Mouse (Mus musculus) heart, postnatal 0 days (tissue): Measurements from ENCODE around the gene Dpp6. TPM values are rescaled to one million over a fixed set of nuclear protein-coding genes. Genes with fewer than 3 reads are reported as not detected.

Experiments
- ATAC-seq: fragments of 200-750 bp; cut with Nextera tagmentation; 2 replicates; pipeline ENCODE4 v1.8.0; 2017; ENCODE audit warnings: low read depth, moderate number of reproducible peaks, moderate library complexity; ENCODE audit not compliant: insufficient read depth
- DNase-seq: peaks from one replicate; pipeline ENCODE4 v3.0.0-alpha.2; 2016; ENCODE audit warnings: low spot score
- H3K27ac ChIP-seq: fragments of 300-500 bp; sonication (generic); 2 replicates; pipeline ENCODE4 v1.5.1; 2014; ENCODE audit warnings: low read depth, mild to moderate bottlenecking
- H3K27me3 ChIP-seq: fragments of 300-500 bp; sonication (generic); 2 replicates; pipeline ENCODE4 v1.6.1; 2014; ENCODE audit warnings: low read length, mixed read lengths; ENCODE audit not compliant: control insufficient read depth, insufficient read depth
- H3K36me3 ChIP-seq: fragments of 300-500 bp; sonication (generic); replicated peaks from 2 replicates; pipeline ENCODE4 v1.6.1; 2014; ENCODE audit warnings: low read length, mixed read lengths; ENCODE audit not compliant: control insufficient read depth, insufficient read depth
- H3K4me1 ChIP-seq: fragments of 300-500 bp; sonication (generic); 2 replicates; pipeline ENCODE4 v1.6.1; 2014; ENCODE audit warnings: antibody characterized with exemption; ENCODE audit not compliant: control insufficient read depth, insufficient read depth
- H3K4me2 ChIP-seq: fragments of 300-500 bp; sonication (generic); 2 replicates; pipeline ENCODE4 v1.6.1; 2014; ENCODE audit warnings: low read depth, mild to moderate bottlenecking, low read length, moderate library complexity
- H3K4me3 ChIP-seq: fragments of 300-500 bp; sonication (generic); 2 replicates; pipeline ENCODE4 v1.5.1; 2014; ENCODE audit warnings: low read depth, low read length
- H3K9ac ChIP-seq: fragments of 300-500 bp; sonication (generic); replicated peaks from 2 replicates; pipeline ENCODE4 v1.6.1; 2014; ENCODE audit warnings: low read depth, low read length, mixed read lengths
- H3K9me3 ChIP-seq: fragments of 300-500 bp; sonication (generic); replicated peaks from 2 replicates; pipeline ENCODE4 v1.6.1; 2016; ENCODE audit warnings: low read length; ENCODE audit not compliant: control insufficient read depth
- CTCF ChIP-seq: IDR thresholded peaks from 2 replicates; pipeline ENCODE4 v1.5.1; 2016; ENCODE audit warnings: antibody characterized with exemption, control low read depth, low read depth
- EP300 ChIP-seq: IDR thresholded peaks from 2 replicates; pipeline ENCODE4 v1.6.1; 2016; ENCODE audit warnings: antibody characterized with exemption, low read depth
- WGBS: fragments of 180-500 bp; shearing (Covaris S2); extraction: QIAGEN DNeasy Blood & Tissue Kit; methylation state at CpG from one replicate; pipeline ENCODE4 v1.1.7; 2014; 5-methylcytosine and 5-hydroxymethylcytosine counted together
- polyA plus RNA-seq: library from polyadenylated mRNA; unstranded; fragments of >200 nt; fragmentation: Nextera tagmentation; extraction: Ambion mirVana; gene quantifications from 2 replicates; pipeline ENCODE4 v1.2.1, GENCODE M21; 2015
- total RNA-seq: library from RNA; depleted of rRNA; stranded (reverse); fragments of >200 nt; gene quantifications from 2 replicates; pipeline ENCODE4 v1.2.3, GENCODE M21; 2014; ENCODE audit warnings: low replicate concordance

Gene Dpp6
- total and polyA plus RNA-seq, 2 experiments from 2014 or later = 0.05 TPM; not detected in 1

GRCm38 (mm10) chr5:27304115-27304514, 487.1 kb downstream of the Dpp6 start:
- no peaks in the 10 kb centered on the region for H3K9me3 ChIP-seq
- WGBS = 67% methylated on average over 2 of the region's 2 CpGs
- no peak overlapping the region for H3K9ac ChIP-seq
- no peak overlapping the region for H3K27ac ChIP-seq
- H3K36me3 ChIP-seq = no peaks in the 10 kb centered on the region
- DNase-seq (no peak), ATAC-seq (no peak)
- TF ChIP-seq EP300 (no peak), CTCF (no peak)
- H3K27me3 ChIP-seq = no peaks in the 10 kb centered on the region
- no peak overlapping the region for H3K4me3 ChIP-seq
- H3K4me2 ChIP-seq = no peak overlapping the region
- H3K4me1 ChIP-seq = no peaks in the 10 kb centered on the region

GRCm38 (mm10) chr5:27306497-27307152, 489.6 kb downstream of the Dpp6 start:
- Histone ChIP-seq H3K9me3 (no peaks in the 10 kb centered on the region), H3K36me3 (no peaks in the 10 kb centered on the region), H3K4me3 (no peak overlapping the region), H3K9ac (no peak overlapping the region), H3K4me2 (no peak overlapping the region), H3K27me3 (no peaks in the 10 kb centered on the region), H3K4me1 (no peaks in the 10 kb centered on the region), H3K27ac (no peak overlapping the region)
- TF ChIP-seq EP300 = no peak
- TF ChIP-seq CTCF = no peak
- ATAC-seq = no peak
- DNase-seq = no peak
- 50% methylated on average over 4 of the region's 4 CpGs for WGBS

- H3K9ac ChIP-seq = no peak overlapping the region
- H3K4me3 ChIP-seq = no peak overlapping the region
- TF ChIP-seq EP300 = no peak
- TF ChIP-seq CTCF = no peak
- no peaks in the 10 kb centered on the region for H3K27me3 ChIP-seq
- ATAC-seq (no peak), DNase-seq (no peak)
- no peaks in the 10 kb centered on the region for H3K4me1 ChIP-seq
- no peaks in the 10 kb centered on the region for H3K36me3 ChIP-seq
- H3K4me2 ChIP-seq = no peak overlapping the region
- H3K9me3 ChIP-seq = no peaks in the 10 kb centered on the region
- H3K27ac ChIP-seq = no peak overlapping the region
- 50% methylated on average over 2 of the region's 2 CpGs for WGBS
These were observed 493.2 kb downstream of the Dpp6 start for GRCm38 (mm10) chr5:27310217-27310616.

DNA sequence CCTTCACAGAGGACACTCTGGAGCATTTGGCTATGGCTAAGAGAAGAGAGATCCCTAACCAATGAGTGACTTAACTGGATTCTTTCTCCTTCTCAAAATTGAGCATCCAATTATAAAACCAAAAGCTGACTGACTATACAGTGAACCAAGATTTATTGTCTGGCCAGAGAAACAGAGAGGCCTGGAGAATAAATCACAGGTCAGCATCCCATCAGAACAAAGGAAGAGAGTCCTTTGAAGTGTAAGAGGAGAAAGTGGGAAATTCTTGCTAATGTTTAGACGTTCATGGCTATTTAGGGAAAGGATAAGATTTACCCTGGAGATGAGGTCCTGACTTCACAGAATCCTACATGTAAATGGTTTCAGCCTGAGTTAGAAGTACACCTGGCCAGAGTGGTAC, 499.7 kb downstream of the Dpp6 start:
- no peaks in the 10 kb centered on the region for H3K9me3 ChIP-seq
- no peak overlapping the region for H3K4me3 ChIP-seq
- TF ChIP-seq EP300 (no peak), CTCF (no peak)
- H3K27ac ChIP-seq = no peak overlapping the region
- 18% methylated on average over 1 of the region's 1 CpGs for WGBS
- DNase-seq (no peak), ATAC-seq (no peak)
- no peak overlapping the region for H3K4me2 ChIP-seq
- H3K9ac ChIP-seq = no peak overlapping the region
- no peaks in the 10 kb centered on the region for H3K27me3 ChIP-seq
- no peaks in the 10 kb centered on the region for H3K36me3 ChIP-seq
- no peaks in the 10 kb centered on the region for H3K4me1 ChIP-seq

GRCm38 (mm10) chr5:27317264-27317663, 500.3 kb downstream of the Dpp6 start:
- H3K9me3 ChIP-seq = no peaks in the 10 kb centered on the region
- H3K9ac ChIP-seq = no peak overlapping the region
- no peaks in the 10 kb centered on the region for H3K36me3 ChIP-seq
- no peaks in the 10 kb centered on the region for H3K4me1 ChIP-seq
- no peaks in the 10 kb centered on the region for H3K27me3 ChIP-seq
- H3K4me2 ChIP-seq = no peak overlapping the region
- no peak overlapping the region for H3K27ac ChIP-seq
- ATAC-seq (no peak), DNase-seq (no peak)
- TF ChIP-seq CTCF (no peak), EP300 (no peak)
- H3K4me3 ChIP-seq = no peak overlapping the region

- no peaks in the 10 kb centered on the region for H3K27me3 ChIP-seq
- DNase-seq (no peak), ATAC-seq (no peak)
- no peaks in the 10 kb centered on the region for H3K4me1 ChIP-seq
- no peaks in the 10 kb centered on the region for H3K9me3 ChIP-seq
- H3K27ac ChIP-seq = no peak overlapping the region
- H3K36me3 ChIP-seq = no peaks in the 10 kb centered on the region
- H3K4me3 ChIP-seq = no peak overlapping the region
- H3K9ac ChIP-seq = no peak overlapping the region
- WGBS = 79% methylated on average over 1 of the region's 1 CpGs
- H3K4me2 ChIP-seq = no peak overlapping the region
- TF ChIP-seq EP300 (no peak), CTCF (no peak)
These were observed 500.8 kb downstream of the Dpp6 start for GRCm38 (mm10) chr5:27317832-27318231.
